Mouse (Mus musculus) cerebellum, adult 2 months (tissue): ENCODE data around the gene Baz1a.

Source experiments
- CTCF ChIP-seq: fragments of 200-500 bp; IDR thresholded peaks from 2 replicates; pipeline ENCODE4 v1.5.1; 2011; ENCODE audit warnings: low read depth, mild to moderate bottlenecking, control low read depth, low read length, moderate library complexity, borderline replicate concordance; ENCODE audit not compliant: insufficient read depth
- POLR2A ChIP-seq: fragments of 200-500 bp; IDR thresholded peaks from 2 replicates; pipeline ENCODE4 v1.6.1; 2011; ENCODE audit warnings: low read length, control low read depth, borderline replicate concordance; ENCODE audit not compliant: insufficient read depth

DNA sequence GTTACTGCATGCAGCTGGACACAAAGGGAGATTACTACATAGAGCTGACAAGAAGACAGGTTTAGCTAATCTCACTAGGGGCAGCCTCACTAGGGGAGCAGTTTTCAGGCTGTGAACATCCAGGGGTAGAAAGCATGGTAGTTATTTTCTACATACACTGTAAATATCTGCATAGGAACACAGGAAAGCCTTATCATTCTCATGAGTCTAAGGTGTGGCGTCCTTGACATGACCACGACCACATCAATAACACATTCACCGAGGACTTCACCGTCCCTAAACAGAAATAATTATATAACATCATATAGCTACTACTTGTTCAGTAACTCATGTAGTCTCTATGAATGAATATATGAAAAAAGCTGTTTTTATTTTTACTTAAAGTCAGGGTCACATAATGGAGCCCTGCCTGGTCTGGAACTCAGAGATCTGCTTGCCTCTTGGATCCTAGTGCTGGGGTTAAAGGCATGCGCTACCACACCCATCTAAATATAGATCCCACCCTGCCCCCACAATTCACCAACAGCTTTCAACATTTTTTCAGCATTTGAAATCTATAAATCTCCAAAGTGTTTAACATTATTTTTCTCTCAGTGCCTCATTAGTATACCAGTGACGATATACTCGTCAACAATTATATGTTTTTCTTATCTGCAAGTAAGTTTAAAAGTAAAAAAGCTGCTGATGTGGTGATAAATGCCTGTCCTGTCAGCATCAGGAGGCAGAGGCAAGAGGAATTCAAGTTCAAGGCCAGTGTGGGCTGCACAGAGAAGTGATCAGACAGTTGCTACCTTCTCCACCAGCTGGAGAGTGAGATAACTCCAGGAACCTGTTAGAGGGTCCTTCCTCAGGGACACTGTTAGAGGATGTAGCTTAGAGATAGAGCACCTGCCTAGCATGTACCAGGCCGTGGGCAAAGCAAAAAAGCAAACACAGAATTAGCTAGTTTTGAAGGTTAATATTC lies 37.3 kb upstream of the Baz1a start:
- TF ChIP-seq POLR2A: no peak
- TF ChIP-seq CTCF: no peak
